Mouse (Mus musculus) monocyte, adult 5-6 weeks (primary cell): ENCODE results near the gene Themis. TPM values are rescaled to one million over a fixed set of nuclear protein-coding genes. Genes with fewer than 3 reads are reported as not detected.

Source experiments
- ATAC-seq: fragments of 153-309, 156-312 bp; replicated peaks from 2 replicates; pipeline ENCODE4 v1.8.0; 2017; ENCODE audit warnings: mild to moderate bottlenecking; ENCODE audit not compliant: low TSS enrichment, insufficient number of reproducible peaks, severe bottlenecking, poor library complexity, low FRiP score
- total RNA-seq: library from RNA; stranded (forward); fragments of 200-1000, 200-491, 200-594 nt; gene quantifications from 3 replicates; pipeline ENCODE4 v1.2.3, GENCODE M21; 2017

Themis gene
- 0.67 to 1.1 TPM (median 1.1 TPM) in 3 replicates for total RNA-seq

GRCm38 (mm10) chr10:28668261-28668660 lies at the start of gene Themis:
Gene Themis (plus strand): TSS chr10:28668360.
- no peak for ATAC-seq

GRCm38 (mm10) chr10:28619415-28619814 lies 48.7 kb upstream of the Themis start:
- ATAC-seq, result no peak

GRCm38 (mm10) chr10:28636096-28636495 lies 32.1 kb upstream of the Themis start:
- ATAC-seq, result no peak

- no peak for ATAC-seq
These were observed 26.3 kb upstream of the Themis start for GRCm38 (mm10) chr10:28641887-28642286.

- ATAC-seq, result no peak
These were observed 20.3 kb upstream of the Themis start for GRCm38 (mm10) chr10:28647855-28648254.

- ATAC-seq, result no peak
These were observed 18.9 kb upstream of the Themis start for GRCm38 (mm10) chr10:28649109-28649899.

GRCm38 (mm10) chr10:28649900-28650160 lies 18.3 kb upstream of the Themis start:
- no peak for ATAC-seq

- no peak for ATAC-seq
These were observed 16.2 kb upstream of the Themis start for GRCm38 (mm10) chr10:28651910-28652309.

GRCm38 (mm10) chr10:28654733-28655132 lies 13.4 kb upstream of the Themis start:
- ATAC-seq, result no peak

GRCm38 (mm10) chr10:28665141-28665540 lies 3.0 kb upstream of the Themis start:
- no peak for ATAC-seq

- no peak for ATAC-seq
These were observed 5.8 kb downstream of the Themis start for GRCm38 (mm10) chr10:28673931-28674330.

- ATAC-seq, result no peak
These were observed 7.2 kb downstream of the Themis start for GRCm38 (mm10) chr10:28675337-28675736.

- no peak for ATAC-seq
These were observed 26.8 kb downstream of the Themis start for GRCm38 (mm10) chr10:28694981-28695380.

- no peak for ATAC-seq
These were observed 27.9 kb downstream of the Themis start for GRCm38 (mm10) chr10:28696032-28696431.

GRCm38 (mm10) chr10:28698175-28698574 lies 30.0 kb downstream of the Themis start:
- ATAC-seq, result no peak

GRCm38 (mm10) chr10:28721828-28722227 lies 53.7 kb downstream of the Themis start:
- no peak for ATAC-seq

GRCm38 (mm10) chr10:28723266-28723665 lies 55.1 kb downstream of the Themis start:
- no peak for ATAC-seq

- no peak for ATAC-seq
These were observed 62.0 kb downstream of the Themis start for GRCm38 (mm10) chr10:28730122-28730521.

GRCm38 (mm10) chr10:28737953-28738352 lies 69.8 kb downstream of the Themis start:
- ATAC-seq, result no peak

GRCm38 (mm10) chr10:28746426-28746825 lies 78.3 kb downstream of the Themis start:
- no peak for ATAC-seq

- no peak for ATAC-seq
These were observed 85.2 kb downstream of the Themis start for GRCm38 (mm10) chr10:28753321-28753720.
